ENCODE assay signal across 2 mouse cellular contexts in the genomic region with DNA sequence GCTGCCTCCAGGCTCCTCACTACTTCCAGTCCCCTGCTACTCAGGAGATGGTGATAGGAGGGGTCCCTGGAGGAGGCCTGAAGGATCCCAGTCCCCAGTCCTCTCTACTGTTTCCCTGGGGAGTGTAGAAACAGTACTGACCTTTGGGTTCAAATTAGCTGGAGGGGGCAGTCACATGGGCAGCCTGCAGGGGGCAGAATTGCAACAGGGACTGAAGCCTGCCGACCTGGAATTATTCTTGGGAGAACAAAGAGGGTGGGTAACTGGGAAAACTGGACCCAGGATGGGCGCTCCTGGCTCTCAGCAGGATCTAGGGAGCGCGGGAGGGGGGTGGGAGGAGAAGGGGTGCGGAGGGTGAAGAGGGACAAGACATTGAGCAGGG.
TF ChIP-seq lines count a peak whose summit lies in the region.

No protein-coding gene starts in this region.

TF ChIP-seq in C2C12, 6 proteins besides CTCF, POLR2A, EP300 and RAD21 (continued from another document):
- TF ChIP-seq CEBPB (IDR thresholded peaks at IDR 0.05; ENCODE audit: low read depth) (no peak), MYOD1 (IDR thresholded peaks at IDR 0.05; ENCODE audit: control insufficient read depth, insufficient read length, low read depth) (no peak), FOSL1 (IDR thresholded peaks at IDR 0.05; ENCODE audit: insufficient read depth, low read length, poor library complexity, severe bottlenecking) (no peak)

TF ChIP-seq in MEL, 35 proteins besides CTCF, POLR2A, EP300 and RAD21 (continued from another document):
- TF ChIP-seq KAT2A (conservative IDR thresholded peaks at IDR 0.05; ENCODE audit: low read depth, low read length) (no peak), MEF2A (IDR thresholded peaks at IDR 0.05; ENCODE audit: extremely low read depth, insufficient replicate concordance, low read depth, low read length, poor library complexity, severe bottlenecking) (no peak), ZC3H11A (IDR thresholded peaks at IDR 0.05; ENCODE audit: low read depth, low read length) (no peak), USF2 (IDR thresholded peaks at IDR 0.05; ENCODE audit: borderline replicate concordance in 1 of 2, insufficient read depth in 1 of 2, low read depth in 1 of 2, low read length in 2 of 2) (no peak), USF1 (IDR thresholded peaks at IDR 0.05; ENCODE audit: low read depth, low read length) (0 out of 2 replicates have a peak, but pooled peaks have one; percentile 30), MAFK (IDR thresholded peaks at IDR 0.05; ENCODE audit: borderline replicate concordance, low read depth, low read length) (no peak), CHD1 (IDR thresholded peaks at IDR 0.05; ENCODE audit: low read depth, low read length) (no peak), ZKSCAN1 (IDR thresholded peaks at IDR 0.05; ENCODE audit: low read depth, low read length) (no peak), MXI1 (IDR thresholded peaks at IDR 0.05; ENCODE audit: low read depth, low read length) (no peak), CHD2 (IDR thresholded peaks at IDR 0.05; ENCODE audit: low read length) (no peak), SMC3 (IDR thresholded peaks at IDR 0.05; ENCODE audit: low read depth, low read length) (peak; percentile 49), NRF1 (IDR thresholded peaks at IDR 0.05; ENCODE audit: insufficient read depth, low read depth, low read length, poor library complexity, severe bottlenecking) (no peak), POLR2AphosphoS5 (IDR thresholded peaks at IDR 0.05; ENCODE audit: borderline replicate concordance, low read depth, low read length) (no peak), MYC (IDR thresholded peaks at IDR 0.05; ENCODE audit: low read depth, low read length) (no peak), BHLHE40 (IDR thresholded peaks at IDR 0.05; ENCODE audit: borderline replicate concordance, low read depth, low read length) (no peak)
